Mouse (Mus musculus): ENCODE results near the gene Rpl23.

- TF ChIP-seq EP300 (IDR thresholded peaks at IDR 0.05; ENCODE audit: low read depth) (no peak), CTCF (IDR thresholded peaks at IDR 0.05; ENCODE audit: low read depth) (no peak)
Observed at GRCm38 (mm10) chr11:97775186-97775585, 7.1 kb downstream of the Rpl23 start.

All from liver, embryonic 14.5 days (tissue).